Mouse (Mus musculus): ENCODE results near the gene Btbd6.

The Btbd6 gene

DNA sequence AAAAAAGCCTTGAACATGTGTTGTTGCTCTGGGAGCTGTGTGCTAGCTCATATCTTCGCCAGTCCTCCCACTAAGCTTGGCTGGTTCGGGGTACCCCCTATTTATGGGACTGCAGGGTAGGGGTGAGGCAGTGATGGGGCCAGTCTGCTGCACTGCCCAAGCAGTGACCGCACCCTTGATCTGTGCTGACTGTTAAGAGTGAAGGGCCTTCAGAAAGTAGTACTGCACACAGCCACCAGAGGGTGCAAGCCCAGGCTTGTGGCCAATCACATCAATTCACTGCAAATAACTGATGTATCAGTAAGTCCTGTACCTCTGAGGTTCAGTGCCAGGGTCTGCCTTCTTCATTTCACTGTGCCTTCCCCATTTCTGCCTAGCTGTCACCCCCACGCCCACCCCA, 20.5 kb upstream of the Btbd6 start:
- DNase-seq, result peak; percentile 67 to 74

DNA sequence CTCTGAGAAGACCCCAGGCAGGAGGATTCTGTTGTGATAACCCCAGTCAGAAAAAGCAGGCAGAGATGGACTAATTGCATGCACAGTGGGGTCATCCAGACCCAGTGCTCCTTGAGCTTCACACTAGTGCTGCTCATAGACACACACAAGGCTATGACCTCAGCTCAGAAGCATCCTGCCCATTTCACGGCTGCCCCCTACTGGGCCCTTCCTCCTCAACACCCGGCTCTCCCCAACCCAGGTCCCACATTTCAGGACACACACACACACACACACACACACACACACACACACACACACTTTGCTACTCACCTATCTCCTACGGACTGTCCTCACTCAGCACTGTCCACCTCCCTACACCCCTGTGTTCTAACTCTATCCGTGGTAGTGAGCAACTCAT, 18.0 kb upstream of the Btbd6 start:
- peak; percentile 63 for DNase-seq

DNA sequence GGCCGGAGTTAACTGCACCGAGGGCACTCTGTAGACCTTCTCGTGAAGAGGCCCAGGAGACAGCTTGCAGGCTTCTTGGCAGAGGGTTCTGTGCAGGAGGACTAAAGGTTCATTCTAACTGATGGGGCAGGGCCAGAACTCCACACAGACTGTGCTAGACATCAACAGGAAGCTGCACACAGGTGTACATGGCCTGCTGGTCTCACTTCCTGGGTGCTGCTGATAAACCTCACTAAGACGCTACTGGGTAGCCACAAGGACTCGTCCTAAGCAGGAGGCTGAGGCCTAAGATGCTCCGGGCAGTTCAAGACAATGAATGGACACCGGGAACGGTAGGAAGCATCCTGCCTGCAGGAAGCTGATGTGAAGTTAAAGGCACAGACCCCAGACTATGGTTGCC, 16.9 kb upstream of the Btbd6 start:
- DNase-seq, result peak; percentile 52 to 65

- no peak for DNase-seq
Observed at GRCm38 (mm10) chr12:112961428-112961827, 14.9 kb upstream of the Btbd6 start.

- DNase-seq, result no peak
Observed at GRCm38 (mm10) chr12:112961872-112962271, 14.4 kb upstream of the Btbd6 start.

DNA sequence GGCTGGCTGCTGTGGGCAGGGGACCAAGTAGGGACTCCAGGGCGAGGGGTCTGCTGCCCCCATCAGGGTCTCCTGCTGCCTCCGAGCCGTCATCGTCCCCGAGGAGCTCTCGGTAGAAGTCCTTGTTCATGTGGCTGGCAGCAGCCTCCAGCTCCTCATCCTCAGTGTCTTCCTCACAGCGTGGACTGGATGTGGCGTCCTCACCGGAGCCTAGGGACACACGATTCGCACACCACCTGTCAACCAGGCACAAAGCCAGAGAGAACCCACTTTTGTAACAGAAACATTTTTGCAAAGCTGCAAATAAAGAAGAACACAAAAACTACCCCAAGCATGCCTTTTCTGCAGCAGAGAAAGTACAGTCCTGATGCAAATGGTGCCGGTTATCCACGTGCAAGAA, 10.5 kb upstream of the Btbd6 start:
- DNase-seq, result no peak

GRCm38 (mm10) chr12:112968943-112969342, 7.3 kb upstream of the Btbd6 start:
- no peak for DNase-seq

DNA sequence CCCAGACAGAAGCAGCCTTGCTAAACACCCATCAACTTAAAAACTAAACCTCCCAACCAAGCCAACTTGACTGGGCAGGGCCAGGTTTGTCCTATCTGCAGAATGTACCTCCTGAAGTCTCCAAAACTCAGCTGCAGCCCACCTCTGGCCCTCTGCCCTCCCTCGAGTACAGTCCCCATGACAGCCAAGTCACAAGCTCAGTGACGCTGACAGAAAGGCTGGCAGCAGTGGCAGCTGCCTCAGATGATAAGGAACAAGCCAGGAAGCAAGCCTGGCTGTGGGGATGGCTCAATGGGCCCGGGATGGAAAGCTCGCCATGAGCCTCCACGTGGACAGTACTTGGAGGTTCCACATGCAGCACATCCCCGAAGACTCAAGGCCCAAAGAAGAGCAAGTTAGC, 6.7 kb upstream of the Btbd6 start:
- DNase-seq, result no peak

GRCm38 (mm10) chr12:112974736-112975135, 1.5 kb upstream of the Btbd6 start:
- no peak for DNase-seq

- DNase-seq, result no peak
Observed at GRCm38 (mm10) chr12:112977156-112977555, 874 bp downstream of the Btbd6 start.

- no peak for DNase-seq
Observed at GRCm38 (mm10) chr12:112982031-112982430, 5.7 kb downstream of the Btbd6 start.

DNA sequence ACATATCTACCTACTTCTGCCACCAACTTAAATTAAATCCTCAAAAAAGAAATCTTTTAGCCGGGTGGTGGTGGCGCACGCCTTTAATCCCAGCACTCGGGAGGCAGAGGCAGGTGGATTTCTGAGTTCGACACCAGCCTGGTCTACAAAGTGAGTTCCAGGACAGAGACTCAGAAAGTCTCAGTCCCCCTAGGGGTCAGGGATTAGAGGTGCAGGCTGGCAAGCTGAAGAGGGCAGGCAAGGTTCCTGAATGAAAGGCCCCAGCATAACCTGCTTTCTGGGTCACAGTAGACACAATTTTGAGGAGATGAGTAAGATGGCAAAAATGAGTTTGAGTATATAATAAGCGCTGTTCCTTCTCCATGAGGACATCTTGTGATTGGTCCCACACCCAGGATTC, 9.1 kb downstream of the Btbd6 start:
- peak; percentile 29 to 34 for DNase-seq

DNA sequence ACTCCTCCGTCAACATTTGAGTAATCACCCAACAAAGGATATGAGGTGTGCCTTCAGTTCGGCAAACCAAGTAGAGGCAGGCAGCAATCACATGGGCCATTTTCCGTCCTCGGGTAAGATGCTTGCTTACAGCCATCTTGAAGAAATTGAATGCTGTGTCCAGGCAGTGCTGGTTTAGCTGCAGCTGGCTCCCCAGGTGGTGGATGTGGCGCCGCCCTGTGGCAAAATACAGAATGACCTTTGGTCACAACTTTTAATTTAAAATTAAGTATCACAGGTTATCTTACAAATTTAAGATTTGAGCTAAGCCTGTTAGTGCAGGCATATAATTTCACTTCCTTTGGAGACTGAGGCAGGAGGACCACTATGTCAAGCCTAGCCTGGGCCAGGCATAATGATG, 11.6 kb downstream of the Btbd6 start:
- peak; percentile 42 to 51 for DNase-seq

- no peak for DNase-seq
Observed at GRCm38 (mm10) chr12:112990706-112991405, 14.6 kb downstream of the Btbd6 start.

- no peak for DNase-seq
Observed at GRCm38 (mm10) chr12:112991444-112991843, 15.2 kb downstream of the Btbd6 start.

DNA sequence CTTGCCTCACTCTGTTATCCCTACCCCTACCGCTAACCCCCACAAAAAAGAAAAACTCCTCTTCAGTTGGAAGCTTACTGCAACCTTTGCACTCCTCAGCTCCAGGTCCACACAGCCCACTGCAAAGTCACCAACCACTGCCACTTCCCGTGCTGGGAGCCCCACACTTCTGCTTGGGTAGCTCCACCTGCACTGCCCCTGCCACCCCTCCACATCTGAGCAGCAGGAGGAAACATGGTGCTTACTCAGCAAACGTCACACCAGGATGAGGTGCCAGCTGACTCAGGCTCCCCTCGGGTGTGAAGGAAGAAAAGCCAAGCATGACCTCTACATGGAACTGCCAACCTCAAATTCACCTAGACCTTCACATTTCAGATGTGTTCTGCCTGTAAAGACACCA, 17.9 kb downstream of the Btbd6 start:
- peak; percentile 67 to 86 for DNase-seq

DNA sequence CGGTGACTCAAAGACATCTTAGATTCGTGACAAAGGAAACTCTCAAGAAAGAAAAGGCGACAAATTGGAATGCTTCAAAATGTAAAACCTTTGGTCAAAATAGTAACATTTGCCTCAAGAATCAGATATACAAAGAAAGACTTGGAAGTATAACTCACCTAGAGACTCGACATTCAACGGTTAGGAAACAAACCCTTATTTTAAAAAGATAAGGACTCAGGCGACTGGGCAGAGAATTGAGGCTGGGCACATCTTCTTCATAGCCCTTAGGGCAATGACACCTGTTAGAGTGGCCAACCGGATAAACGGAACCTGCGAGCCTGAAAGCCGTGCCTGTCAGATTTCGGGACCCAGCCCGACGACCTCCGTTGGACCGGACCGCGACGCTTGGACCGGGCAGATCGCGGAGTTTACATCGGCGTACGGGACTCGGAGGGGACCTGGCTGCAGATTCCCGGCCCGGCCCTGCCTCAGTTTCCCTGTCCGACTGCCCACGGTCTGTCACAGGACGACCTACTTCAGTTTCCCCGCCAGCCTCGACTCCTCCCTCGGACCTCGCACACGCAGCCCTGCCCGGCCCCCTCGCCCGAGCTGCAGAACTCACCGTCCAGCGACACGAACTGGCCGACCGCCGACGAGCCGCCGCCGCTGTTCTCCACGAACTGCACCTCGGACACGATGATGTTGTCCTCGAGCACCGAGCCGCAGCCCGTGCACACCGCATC, 23.4 kb downstream of the Btbd6 start:
- DNase-seq, result no peak

GRCm38 (mm10) chr12:113000294-113001132, 24.2 kb downstream of the Btbd6 start, which contains the start of gene Brf1:
Gene Brf1, minus strand, starts transcription at chr12:113000704.
- DNase-seq, result peak; percentile 97 to 98

DNA sequence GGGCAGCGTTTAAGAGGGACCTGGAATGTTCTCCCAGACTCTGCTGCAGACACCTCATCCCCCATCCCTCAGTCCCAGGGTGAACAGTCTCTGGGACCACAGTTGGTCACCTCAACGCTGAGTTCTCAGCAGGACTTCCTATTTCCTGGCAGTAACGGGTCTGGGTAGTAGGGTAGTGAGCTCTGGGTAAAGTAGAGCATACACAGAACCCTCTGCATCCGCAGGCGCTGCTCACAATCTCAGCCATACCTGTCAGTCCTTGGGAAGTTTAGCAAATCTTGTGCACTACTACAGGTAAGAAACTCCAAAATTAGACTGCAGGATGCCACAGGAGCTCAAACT, 24.8 kb downstream of the Btbd6 start:
- no peak for DNase-seq

DNA sequence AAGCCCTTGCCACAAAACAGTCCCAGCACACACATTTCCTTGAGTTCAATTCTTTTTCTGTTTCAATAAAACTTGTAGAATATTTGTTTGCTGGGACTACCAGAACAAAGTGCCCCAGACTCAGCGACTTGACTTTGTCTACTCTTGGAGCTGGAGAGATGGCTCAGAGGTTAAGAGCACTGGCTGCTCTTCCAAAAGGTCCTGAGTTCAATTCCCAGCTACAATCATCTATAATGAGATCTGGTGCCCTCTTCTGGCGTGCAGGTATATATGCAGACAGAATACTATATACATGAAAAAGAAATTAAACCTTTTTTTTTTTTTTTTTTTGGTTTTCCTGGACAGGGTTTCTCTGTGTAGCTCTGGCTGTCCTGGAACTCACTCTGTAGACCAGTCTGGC, 26.4 kb downstream of the Btbd6 start:
- DNase-seq, result peak in 1 of 2 experiments; percentile 33

GRCm38 (mm10) chr12:113004011-113004410, 27.7 kb downstream of the Btbd6 start:
- no peak for DNase-seq

GRCm38 (mm10) chr12:113004993-113005392, 28.7 kb downstream of the Btbd6 start:
- peak; percentile 82 to 85 for DNase-seq

- DNase-seq, result no peak
Observed at GRCm38 (mm10) chr12:113011702-113012360, 35.5 kb downstream of the Btbd6 start.

Data from thymus, postnatal 36 days (tissue).